Mouse (Mus musculus): ENCODE measurements around the gene Med11. TPM values are rescaled to one million over a fixed set of nuclear protein-coding genes. Genes with fewer than 3 reads are reported as not detected.
A peak's percentile ranks its signal among the peaks of the same experiment; 100 is the strongest.

The Med11 gene
- polyA plus RNA-seq, 1 experiment from 2014 or later: 25.1 TPM

GRCm38 (mm10) chr11:70447373-70447772 is 4.3 kb upstream of the Med11 start:
- no peak for ATAC-seq (ENCODE audit: insufficient number of reproducible peaks, insufficient read depth, low FRiP score, low read depth)
- no peaks in the 10 kb centered on the region for H3K27me3 ChIP-seq (ENCODE audit: control insufficient read depth, insufficient read depth, low read length)
- peaks cover 0 to under 1% of the 10 kb centered on the region in 2 experiments; a peak in 2 of 4 replicates for H3K4me1 ChIP-seq (ENCODE audit: control insufficient read depth in 2 of 2, insufficient read depth in 2 of 2, low read length in 2 of 2)
- H3K4me3 ChIP-seq (ENCODE audit: control insufficient read depth in 1 of 2, insufficient read depth in 1 of 2, low read depth in 1 of 2, low read length in 2 of 2): no peak overlapping the region
- no peak overlapping the region for H3K27ac ChIP-seq (replicated peaks in 1 of 2; ENCODE audit: control insufficient read depth in 1 of 2, insufficient read depth in 1 of 2, low read depth in 2 of 2, low read length in 2 of 2)
- no peaks in the 10 kb centered on the region for H3K36me3 ChIP-seq (ENCODE audit: control insufficient read depth, insufficient read depth, low read length)
- H3K9me3 ChIP-seq (ENCODE audit: control insufficient read depth, low read length): no peaks in the 10 kb centered on the region
- WGBS: 53% methylated on average over 1 of the region's 1 CpGs
- H3K4me2 ChIP-seq (ENCODE audit: low read length): no peak overlapping the region
- H3K9ac ChIP-seq (ENCODE audit: low read length): no peak overlapping the region

GRCm38 (mm10) chr11:70450926-70451325 is 793 bp upstream of the Med11 start:
- H3K36me3 ChIP-seq (ENCODE audit: control insufficient read depth, insufficient read depth, low read length): peaks cover 20% of the 10 kb centered on the region
- WGBS: 81% methylated on average over 2 of the region's 2 CpGs
- no peak for ATAC-seq (ENCODE audit: insufficient number of reproducible peaks, insufficient read depth, low FRiP score, low read depth)
- no peaks in the 10 kb centered on the region for H3K27me3 ChIP-seq (ENCODE audit: control insufficient read depth, insufficient read depth, low read length)
- no peaks in the 10 kb centered on the region for H3K9me3 ChIP-seq (ENCODE audit: control insufficient read depth, low read length)
- peaks cover 3 to 11% of the 10 kb centered on the region in 2 experiments; a peak in 2 of 4 replicates for H3K4me1 ChIP-seq (ENCODE audit: control insufficient read depth in 2 of 2, insufficient read depth in 2 of 2, low read length in 2 of 2)
- no peak overlapping the region for H3K4me3 ChIP-seq (ENCODE audit: control insufficient read depth in 1 of 2, insufficient read depth in 1 of 2, low read depth in 1 of 2, low read length in 2 of 2)
- no peak overlapping the region for H3K4me2 ChIP-seq (ENCODE audit: low read length)
- no peak overlapping the region for H3K9ac ChIP-seq (ENCODE audit: low read length)
- H3K27ac ChIP-seq (replicated peaks in 1 of 2; ENCODE audit: control insufficient read depth in 1 of 2, insufficient read depth in 1 of 2, low read depth in 2 of 2, low read length in 2 of 2): no peak overlapping the region

GRCm38 (mm10) chr11:70453261-70454044 is 1.7 kb downstream of the Med11 start:
- no peak for ATAC-seq (ENCODE audit: insufficient number of reproducible peaks, insufficient read depth, low FRiP score, low read depth)
- Histone ChIP-seq H3K4me3 (ENCODE audit: control insufficient read depth in 1 of 2, insufficient read depth in 1 of 2, low read depth in 1 of 2, low read length in 2 of 2) (no peak overlapping the region), H3K27ac (replicated peaks in 1 of 2; ENCODE audit: control insufficient read depth in 1 of 2, insufficient read depth in 1 of 2, low read depth in 2 of 2, low read length in 2 of 2) (no peak overlapping the region), H3K9me3 (ENCODE audit: control insufficient read depth, low read length) (no peaks in the 10 kb centered on the region), H3K27me3 (ENCODE audit: control insufficient read depth, insufficient read depth, low read length) (peaks cover under 1% of the 10 kb centered on the region; the same call in 1 of the 2 replicates), H3K4me1 (ENCODE audit: control insufficient read depth in 2 of 2, insufficient read depth in 2 of 2, low read length in 2 of 2) (peaks cover 3 to 11% of the 10 kb centered on the region in 2 experiments; a peak in 2 of 4 replicates), H3K4me2 (ENCODE audit: low read length) (no peak overlapping the region), H3K36me3 (ENCODE audit: control insufficient read depth, insufficient read depth, low read length) (peaks cover 20% of the 10 kb centered on the region), H3K9ac (ENCODE audit: low read length) (no peak overlapping the region)
- WGBS: 85% methylated on average over 9 of the region's 9 CpGs

- Histone ChIP-seq H3K36me3 (ENCODE audit: control insufficient read depth, insufficient read depth, low read length) (peaks cover 13% of the 10 kb centered on the region), H3K4me3 (ENCODE audit: control insufficient read depth in 1 of 2, insufficient read depth in 1 of 2, low read depth in 1 of 2, low read length in 2 of 2) (peak within 1 kb of the TSS; percentile 56 to 83), H3K27me3 (ENCODE audit: control insufficient read depth, insufficient read depth, low read length) (peaks cover 21% of the 10 kb centered on the region), H3K4me2 (ENCODE audit: low read length) (peak within 1 kb of the TSS; percentile 91), H3K4me1 (ENCODE audit: control insufficient read depth in 2 of 2, insufficient read depth in 2 of 2, low read length in 2 of 2) (peaks cover 3 to 10% of the 10 kb centered on the region in 2 experiments; a peak in 3 of 4 replicates), H3K9me3 (ENCODE audit: control insufficient read depth, low read length) (no peaks in the 10 kb centered on the region), H3K9ac (ENCODE audit: low read length) (peak within 1 kb of the TSS; percentile 72), H3K27ac (replicated peaks in 1 of 2; ENCODE audit: control insufficient read depth in 1 of 2, insufficient read depth in 1 of 2, low read depth in 2 of 2, low read length in 2 of 2) (peak within 1 kb of the TSS in 1 of 2 experiments; percentile 24; a peak in 2 of 4 replicates)
- WGBS: 14% methylated on average over 32 of the region's 32 CpGs
- 0 out of 2 replicates have a peak, but pooled peaks have one; percentile 24 for ATAC-seq (ENCODE audit: insufficient number of reproducible peaks, insufficient read depth, low FRiP score, low read depth)
Measured at GRCm38 (mm10) chr11:70458688-70459600, 7.2 kb downstream of the Med11 start, which contains the start of gene Zmynd15. Gene Zmynd15, plus strand, starts transcription at chr11:70459433.

- peak within 1 kb of the TSS; percentile 91 for H3K4me2 ChIP-seq (ENCODE audit: low read length)
- H3K4me3 ChIP-seq (ENCODE audit: control insufficient read depth in 1 of 2, insufficient read depth in 1 of 2, low read depth in 1 of 2, low read length in 2 of 2): peak within 1 kb of the TSS; percentile 56 to 83
- 0 out of 2 replicates have a peak, but pooled peaks have one; percentile 29 for ATAC-seq (ENCODE audit: insufficient number of reproducible peaks, insufficient read depth, low FRiP score, low read depth)
- peaks cover 8% of the 10 kb centered on the region; the same call in 1 of the 2 replicates for H3K36me3 ChIP-seq (ENCODE audit: control insufficient read depth, insufficient read depth, low read length)
- no peaks in the 10 kb centered on the region for H3K9me3 ChIP-seq (ENCODE audit: control insufficient read depth, low read length)
- H3K27ac ChIP-seq (replicated peaks in 1 of 2; ENCODE audit: control insufficient read depth in 1 of 2, insufficient read depth in 1 of 2, low read depth in 2 of 2, low read length in 2 of 2): peak within 1 kb of the TSS in 1 of 2 experiments; percentile 24; a peak in 2 of 4 replicates
- WGBS: 1% methylated on average over 29 of the region's 30 CpGs
- H3K9ac ChIP-seq (ENCODE audit: low read length): peak within 1 kb of the TSS; percentile 72
- H3K27me3 ChIP-seq (ENCODE audit: control insufficient read depth, insufficient read depth, low read length): peaks cover 26% of the 10 kb centered on the region
- H3K4me1 ChIP-seq (ENCODE audit: control insufficient read depth in 2 of 2, insufficient read depth in 2 of 2, low read length in 2 of 2): peaks cover 3 to 10% of the 10 kb centered on the region in 2 experiments; a peak in 3 of 4 replicates
Measured at GRCm38 (mm10) chr11:70459601-70460101, 7.9 kb downstream of the Med11 start, which contains the start of gene Cxcl16. Gene Cxcl16, minus strand, starts transcription at chr11:70459984.

- no peak for ATAC-seq (ENCODE audit: insufficient number of reproducible peaks, insufficient read depth, low FRiP score, low read depth)
- H3K27me3 ChIP-seq (ENCODE audit: control insufficient read depth, insufficient read depth, low read length): peaks cover 29% of the 10 kb centered on the region
- 72% methylated on average over 5 of the region's 5 CpGs for WGBS
Measured at GRCm38 (mm10) chr11:70463970-70464369, 12.3 kb downstream of the Med11 start.

GRCm38 (mm10) chr11:70465211-70465610 is 13.5 kb downstream of the Med11 start:
- peak overlapping the region in 1 of 2 experiments; percentile 30; a peak in 1 of 4 replicates for H3K27ac ChIP-seq (replicated peaks in 1 of 2; ENCODE audit: control insufficient read depth in 1 of 2, insufficient read depth in 1 of 2, low read depth in 2 of 2, low read length in 2 of 2)

More at GRCm38 (mm10) chr11:70463970-70464369, 12.3 kb downstream of the Med11 start:
- Histone ChIP-seq H3K4me1 (ENCODE audit: control insufficient read depth in 2 of 2, insufficient read depth in 2 of 2, low read length in 2 of 2) (peaks cover 10 to 25% of the 10 kb centered on the region in 2 experiments), H3K4me2 (ENCODE audit: low read length) (no peak overlapping the region), H3K27ac (replicated peaks in 1 of 2; ENCODE audit: control insufficient read depth in 1 of 2, insufficient read depth in 1 of 2, low read depth in 2 of 2, low read length in 2 of 2) (no peak overlapping the region), H3K9me3 (ENCODE audit: control insufficient read depth, low read length) (no peaks in the 10 kb centered on the region), H3K9ac (ENCODE audit: low read length) (no peak overlapping the region), H3K36me3 (ENCODE audit: control insufficient read depth, insufficient read depth, low read length) (no peaks in the 10 kb centered on the region), H3K4me3 (ENCODE audit: control insufficient read depth in 1 of 2, insufficient read depth in 1 of 2, low read depth in 1 of 2, low read length in 2 of 2) (no peak overlapping the region)

More at GRCm38 (mm10) chr11:70465211-70465610, 13.5 kb downstream of the Med11 start:
- Histone ChIP-seq H3K4me3 (ENCODE audit: control insufficient read depth in 1 of 2, insufficient read depth in 1 of 2, low read depth in 1 of 2, low read length in 2 of 2) (peak overlapping the region in 1 of 2 experiments; percentile 40; a peak in 1 of 4 replicates), H3K36me3 (ENCODE audit: control insufficient read depth, insufficient read depth, low read length) (no peaks in the 10 kb centered on the region), H3K9ac (ENCODE audit: low read length) (peak overlapping the region; percentile 67), H3K4me2 (ENCODE audit: low read length) (peak overlapping the region; percentile 73), H3K27me3 (ENCODE audit: control insufficient read depth, insufficient read depth, low read length) (peaks cover 24% of the 10 kb centered on the region), H3K9me3 (ENCODE audit: control insufficient read depth, low read length) (no peaks in the 10 kb centered on the region), H3K4me1 (ENCODE audit: control insufficient read depth in 2 of 2, insufficient read depth in 2 of 2, low read length in 2 of 2) (peaks cover 9 to 20% of the 10 kb centered on the region in 2 experiments)
- 20% methylated on average over 16 of the region's 16 CpGs for WGBS
- ATAC-seq (ENCODE audit: insufficient number of reproducible peaks, insufficient read depth, low FRiP score, low read depth): no peak

All from heart, embryonic 14.5 days (tissue).